Mouse (Mus musculus): Measurements from ENCODE around the gene Col17a1. TPM values are rescaled to one million over a fixed set of nuclear protein-coding genes. Genes with fewer than 3 reads are reported as not detected.

Col17a1 gene
- polyA plus RNA-seq, 1 experiment from 2014 or later = 0.17 TPM

DNA sequence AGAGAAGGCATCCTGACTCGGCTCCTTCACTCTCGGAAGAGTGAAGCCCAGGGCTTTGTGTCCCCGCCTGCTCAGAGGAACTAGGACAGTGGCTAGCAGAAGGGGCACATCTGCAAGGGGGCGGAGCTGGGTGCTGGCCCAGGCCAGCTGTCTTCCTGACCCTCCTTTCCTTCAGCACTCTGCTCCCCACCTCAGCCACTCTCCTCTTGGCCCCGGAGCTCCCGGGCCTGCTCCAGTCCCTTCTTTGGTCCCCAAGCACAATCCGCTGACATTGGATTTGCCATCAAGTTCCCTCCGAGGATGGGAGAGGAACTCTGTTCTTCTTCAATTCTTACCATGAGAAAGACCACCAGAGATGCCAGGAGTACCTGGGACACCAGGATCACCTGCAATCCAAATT, 39.6 kb downstream of the Col17a1 start:
- H3K4me1 ChIP-seq (replicated peaks; ENCODE audit: control insufficient read depth, insufficient read depth, low read length) = no peaks in the 10 kb centered on the region
- 82% methylated on average over 8 of the region's 8 CpGs for WGBS
- no peak overlapping the region for H3K4me3 ChIP-seq (replicated peaks; ENCODE audit: low read length)
- H3K4me2 ChIP-seq (replicated peaks) = no peak overlapping the region
- no peak overlapping the region for H3K27ac ChIP-seq
- H3K36me3 ChIP-seq (replicated peaks; ENCODE audit: control insufficient read depth, insufficient read depth) = no peaks in the 10 kb centered on the region
- no peak for DNase-seq (ENCODE audit: low spot score)
- no peaks in the 10 kb centered on the region for H3K27me3 ChIP-seq (ENCODE audit: control insufficient read depth, insufficient read depth, low read length)
- H3K9me3 ChIP-seq (ENCODE audit: control insufficient read depth, low read length) = no peaks in the 10 kb centered on the region
- no peak overlapping the region for H3K9ac ChIP-seq
- ATAC-seq (ENCODE audit: low FRiP score) = no peak

DNA sequence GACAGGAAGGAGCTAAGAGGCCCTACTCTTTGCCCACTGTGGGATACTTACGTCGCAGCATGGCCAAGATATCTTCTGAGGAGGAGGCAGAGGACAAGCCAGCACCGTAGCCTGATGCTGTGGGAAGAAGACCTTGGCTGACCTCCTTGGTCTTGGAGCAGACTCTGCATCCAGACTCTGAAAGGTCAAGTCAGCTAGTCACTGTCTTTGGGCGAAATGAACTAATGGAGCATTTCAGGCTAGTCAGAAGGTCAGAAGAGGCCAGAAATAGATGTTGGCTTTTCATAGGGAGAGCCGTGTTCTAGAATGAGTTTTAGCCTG, 40.8 kb downstream of the Col17a1 start:
- 91% methylated on average over 5 of the region's 5 CpGs for WGBS
- Histone ChIP-seq H3K27ac (no peak overlapping the region), H3K4me2 (replicated peaks) (no peak overlapping the region), H3K27me3 (ENCODE audit: control insufficient read depth, insufficient read depth, low read length) (no peaks in the 10 kb centered on the region), H3K4me3 (replicated peaks; ENCODE audit: low read length) (no peak overlapping the region), H3K36me3 (replicated peaks; ENCODE audit: control insufficient read depth, insufficient read depth) (0 out of 2 replicates have a peak, but pooled peaks cover 4% of the 10 kb centered on the region), H3K4me1 (replicated peaks; ENCODE audit: control insufficient read depth, insufficient read depth, low read length) (no peaks in the 10 kb centered on the region), H3K9me3 (ENCODE audit: control insufficient read depth, low read length) (no peaks in the 10 kb centered on the region), H3K9ac (no peak overlapping the region)
- DNase-seq (ENCODE audit: low spot score) (no peak), ATAC-seq (ENCODE audit: low FRiP score) (no peak)

- ATAC-seq (ENCODE audit: low FRiP score) (no peak), DNase-seq (ENCODE audit: low spot score) (no peak)
- Histone ChIP-seq H3K4me2 (replicated peaks) (no peak overlapping the region), H3K4me3 (replicated peaks; ENCODE audit: low read length) (no peak overlapping the region), H3K27ac (no peak overlapping the region), H3K9me3 (ENCODE audit: control insufficient read depth, low read length) (no peaks in the 10 kb centered on the region), H3K27me3 (ENCODE audit: control insufficient read depth, insufficient read depth, low read length) (no peaks in the 10 kb centered on the region), H3K4me1 (replicated peaks; ENCODE audit: control insufficient read depth, insufficient read depth, low read length) (no peaks in the 10 kb centered on the region), H3K36me3 (replicated peaks; ENCODE audit: control insufficient read depth, insufficient read depth) (0 out of 2 replicates have a peak, but pooled peaks cover 4% of the 10 kb centered on the region), H3K9ac (no peak overlapping the region)
- 92% methylated on average over 16 of the region's 16 CpGs for WGBS
Observed at GRCm38 (mm10) chr19:47650366-47651159, 41.3 kb downstream of the Col17a1 start.

- Histone ChIP-seq H3K27me3 (ENCODE audit: control insufficient read depth, insufficient read depth, low read length) (no peaks in the 10 kb centered on the region), H3K4me1 (replicated peaks; ENCODE audit: control insufficient read depth, insufficient read depth, low read length) (no peaks in the 10 kb centered on the region), H3K9me3 (ENCODE audit: control insufficient read depth, low read length) (no peaks in the 10 kb centered on the region), H3K36me3 (replicated peaks; ENCODE audit: control insufficient read depth, insufficient read depth) (0 out of 2 replicates have a peak, but pooled peaks cover 4% of the 10 kb centered on the region), H3K9ac (no peak overlapping the region), H3K4me2 (replicated peaks) (no peak overlapping the region), H3K4me3 (replicated peaks; ENCODE audit: low read length) (no peak overlapping the region), H3K27ac (no peak overlapping the region)
- WGBS = 95% methylated on average over 6 of the region's 6 CpGs
- ATAC-seq (ENCODE audit: low FRiP score) = no peak
- no peak for DNase-seq (ENCODE audit: low spot score)
Observed at GRCm38 (mm10) chr19:47649071-47649470, 42.8 kb downstream of the Col17a1 start.

GRCm38 (mm10) chr19:47646508-47647120, 45.3 kb downstream of the Col17a1 start:
- no peak for ATAC-seq (ENCODE audit: low FRiP score)
- Histone ChIP-seq H3K4me1 (replicated peaks; ENCODE audit: control insufficient read depth, insufficient read depth, low read length) (no peaks in the 10 kb centered on the region), H3K36me3 (replicated peaks; ENCODE audit: control insufficient read depth, insufficient read depth) (peaks cover 18% of the 10 kb centered on the region), H3K9ac (no peak overlapping the region), H3K27ac (no peak overlapping the region), H3K4me2 (replicated peaks) (no peak overlapping the region), H3K4me3 (replicated peaks; ENCODE audit: low read length) (no peak overlapping the region), H3K9me3 (ENCODE audit: control insufficient read depth, low read length) (no peaks in the 10 kb centered on the region), H3K27me3 (ENCODE audit: control insufficient read depth, insufficient read depth, low read length) (no peaks in the 10 kb centered on the region)
- no peak for DNase-seq (ENCODE audit: low spot score)
- WGBS = 93% methylated on average over 6 of the region's 6 CpGs

DNA sequence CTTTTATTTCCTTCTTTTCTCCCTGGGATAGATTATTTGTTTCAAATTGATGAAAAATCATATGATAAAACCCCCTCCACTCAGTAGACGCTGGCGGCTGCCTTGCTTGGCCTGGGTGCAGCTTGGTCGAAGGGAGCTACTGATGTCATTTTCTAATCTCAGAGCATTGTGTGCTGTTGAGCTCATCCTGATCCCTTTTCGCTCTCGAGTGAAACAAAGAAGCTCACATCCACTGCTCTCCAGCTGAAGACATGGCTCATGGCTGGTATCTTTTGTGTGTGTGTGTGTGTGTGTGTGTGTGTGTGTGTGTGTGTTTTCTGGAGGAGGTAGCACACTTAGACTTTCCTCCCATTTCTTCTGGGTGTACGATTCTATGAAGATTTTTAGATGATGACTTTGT, 46.3 kb downstream of the Col17a1 start:
- H3K27me3 ChIP-seq (ENCODE audit: control insufficient read depth, insufficient read depth, low read length) = no peaks in the 10 kb centered on the region
- no peak overlapping the region for H3K4me3 ChIP-seq (replicated peaks; ENCODE audit: low read length)
- no peak overlapping the region for H3K27ac ChIP-seq
- ATAC-seq (ENCODE audit: low FRiP score) (no peak), DNase-seq (ENCODE audit: low spot score) (no peak)
- H3K4me1 ChIP-seq (replicated peaks; ENCODE audit: control insufficient read depth, insufficient read depth, low read length) = no peaks in the 10 kb centered on the region
- no peak overlapping the region for H3K4me2 ChIP-seq (replicated peaks)
- peaks cover 28% of the 10 kb centered on the region for H3K36me3 ChIP-seq (replicated peaks; ENCODE audit: control insufficient read depth, insufficient read depth)
- WGBS = 65% methylated on average over 6 of the region's 6 CpGs
- H3K9ac ChIP-seq = no peak overlapping the region
- no peaks in the 10 kb centered on the region for H3K9me3 ChIP-seq (ENCODE audit: control insufficient read depth, low read length)

GRCm38 (mm10) chr19:47643910-47644309, 48.0 kb downstream of the Col17a1 start:
- DNase-seq (ENCODE audit: low spot score) = no peak
- H3K36me3 ChIP-seq (replicated peaks; ENCODE audit: control insufficient read depth, insufficient read depth) = peaks cover 44% of the 10 kb centered on the region
- H3K27me3 ChIP-seq (ENCODE audit: control insufficient read depth, insufficient read depth, low read length) = no peaks in the 10 kb centered on the region
- WGBS = 66% methylated on average over 2 of the region's 2 CpGs
- no peak overlapping the region for H3K4me3 ChIP-seq (replicated peaks; ENCODE audit: low read length)
- no peak overlapping the region for H3K9ac ChIP-seq
- no peaks in the 10 kb centered on the region for H3K9me3 ChIP-seq (ENCODE audit: control insufficient read depth, low read length)
- H3K4me2 ChIP-seq (replicated peaks) = no peak overlapping the region
- H3K4me1 ChIP-seq (replicated peaks; ENCODE audit: control insufficient read depth, insufficient read depth, low read length) = no peaks in the 10 kb centered on the region
- no peak overlapping the region for H3K27ac ChIP-seq
- no peak for ATAC-seq (ENCODE audit: low FRiP score)

DNA sequence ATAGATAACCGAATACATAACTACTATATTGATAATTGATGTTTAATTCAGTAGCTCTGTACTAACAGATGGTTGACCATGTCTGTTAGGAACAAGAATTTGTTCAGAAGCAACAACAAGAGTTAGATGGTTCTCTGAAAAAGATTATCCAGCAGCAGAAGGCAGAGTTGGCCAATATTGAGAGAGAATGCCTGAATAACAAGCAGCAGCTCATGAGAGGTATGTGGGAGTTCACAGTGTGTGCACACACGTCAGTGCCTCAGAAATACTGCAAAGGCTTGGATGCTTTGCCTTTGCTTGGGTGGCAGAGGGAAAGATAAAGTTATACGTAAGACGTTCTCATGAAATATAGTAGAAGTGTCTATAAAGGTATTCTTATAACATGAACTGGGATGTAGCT, 56.5 kb downstream of the Col17a1 start:
- ATAC-seq (ENCODE audit: low FRiP score) = no peak
- no peaks in the 10 kb centered on the region for H3K9me3 ChIP-seq (ENCODE audit: control insufficient read depth, low read length)
- H3K4me3 ChIP-seq (replicated peaks; ENCODE audit: low read length) = no peak overlapping the region
- H3K36me3 ChIP-seq (replicated peaks; ENCODE audit: control insufficient read depth, insufficient read depth) = peaks cover 40% of the 10 kb centered on the region
- no peak overlapping the region for H3K9ac ChIP-seq
- no peaks in the 10 kb centered on the region for H3K4me1 ChIP-seq (replicated peaks; ENCODE audit: control insufficient read depth, insufficient read depth, low read length)
- DNase-seq (ENCODE audit: low spot score) = no peak
- WGBS = 94% methylated on average over 4 of the region's 4 CpGs
- H3K27ac ChIP-seq = no peak overlapping the region
- no peaks in the 10 kb centered on the region for H3K27me3 ChIP-seq (ENCODE audit: control insufficient read depth, insufficient read depth, low read length)
- H3K4me2 ChIP-seq (replicated peaks) = no peak overlapping the region

GRCm38 (mm10) chr19:47631799-47632198, 60.1 kb downstream of the Col17a1 start:
- no peak overlapping the region for H3K4me2 ChIP-seq (replicated peaks)
- no peak overlapping the region for H3K4me3 ChIP-seq (replicated peaks; ENCODE audit: low read length)
- no peak overlapping the region for H3K9ac ChIP-seq
- WGBS = 97% methylated on average over 5 of the region's 5 CpGs
- no peak overlapping the region for H3K27ac ChIP-seq
- DNase-seq (ENCODE audit: low spot score) (no peak), ATAC-seq (ENCODE audit: low FRiP score) (no peak)
- peaks cover 10% of the 10 kb centered on the region for H3K36me3 ChIP-seq (replicated peaks; ENCODE audit: control insufficient read depth, insufficient read depth)
- H3K27me3 ChIP-seq (ENCODE audit: control insufficient read depth, insufficient read depth, low read length) = no peaks in the 10 kb centered on the region
- H3K9me3 ChIP-seq (ENCODE audit: control insufficient read depth, low read length) = no peaks in the 10 kb centered on the region
- H3K4me1 ChIP-seq (replicated peaks; ENCODE audit: control insufficient read depth, insufficient read depth, low read length) = no peaks in the 10 kb centered on the region
